Mouse (Mus musculus) lung, adult 2 months (tissue): ENCODE results near the gene Gys1.
A peak's percentile ranks its signal among the peaks of the same experiment; 100 is the strongest.

ENCODE experiments used
- CTCF ChIP-seq: fragments of 200-500 bp; IDR thresholded peaks from 2 replicates; pipeline ENCODE4 v1.5.1; 2011; ENCODE audit warnings: mild to moderate bottlenecking, low read length, control low read depth; ENCODE audit not compliant: insufficient read depth
- POLR2A ChIP-seq: fragments of 200-500 bp; IDR thresholded peaks from 2 replicates; pipeline ENCODE4 v1.6.1; 2011; ENCODE audit warnings: low read depth, mild to moderate bottlenecking, control low read depth, low read length, borderline replicate concordance; ENCODE audit errors: extremely low read depth

DNA sequence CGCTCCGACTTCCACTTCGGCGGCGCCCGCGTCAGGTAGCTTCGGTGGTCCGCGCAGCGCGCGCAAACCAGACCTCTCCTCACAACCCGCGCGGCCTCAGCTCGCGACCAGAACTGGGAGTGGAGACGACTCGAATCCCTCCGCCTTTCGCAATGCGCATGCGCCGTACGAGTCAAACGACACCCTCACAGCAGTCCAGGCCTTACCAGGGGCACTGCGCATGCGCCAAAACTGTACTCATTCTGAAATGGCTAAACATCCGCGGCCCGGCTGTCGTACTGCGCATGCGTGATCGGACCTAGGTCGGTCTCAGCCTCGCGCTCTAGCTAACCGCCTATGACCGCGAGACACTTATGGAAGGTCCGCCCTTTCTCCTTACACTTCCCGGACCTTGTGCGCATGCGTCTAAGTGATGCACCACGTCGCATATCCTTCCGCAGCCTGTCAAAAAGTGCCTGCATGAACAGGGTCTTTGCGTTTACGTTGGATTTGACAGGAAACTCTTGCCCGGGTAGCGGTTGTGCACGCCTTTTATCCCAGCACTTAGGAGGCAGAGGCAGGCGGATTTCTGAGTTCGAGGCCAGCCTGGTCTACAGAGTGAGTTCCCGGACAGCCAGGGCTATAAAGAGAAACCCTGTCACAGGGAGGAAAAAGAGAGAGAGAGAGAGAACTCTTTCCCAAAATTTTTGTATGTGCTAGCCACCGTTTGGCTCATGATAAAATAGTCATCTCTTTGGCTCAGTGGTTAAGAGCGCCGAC lies 38.9 kb upstream of the Gys1 start, which contains the start of gene Snrnp70:
- TF ChIP-seq POLR2A, result peak; percentile 98
- TF ChIP-seq CTCF, result no peak
